Mouse (Mus musculus) heart, adult 2 months (tissue): Measurements from ENCODE around the gene Myo1d. TPM values are rescaled to one million over a fixed set of nuclear protein-coding genes. Genes with fewer than 3 reads are reported as not detected.

ENCODE experiments used
- DNase-seq, 2 experiments: peaks; one replicate each; pipeline ENCODE4 v3.0.0; 2021
- H3K27ac ChIP-seq: fragments of 200-600 bp; 2 replicates; pipeline ENCODE4 v1.8.1; 2022
- H3K27me3 ChIP-seq: fragments of 200-500 bp; 2 replicates; pipeline ENCODE4 v1.6.1; 2012; ENCODE audit warnings: mild to moderate bottlenecking, low read length, inconsistent platforms, mixed read lengths; ENCODE audit not compliant: control insufficient read depth, insufficient read depth
- H3K36me3 ChIP-seq: fragments of 200-500 bp; 2 replicates; pipeline ENCODE4 v1.6.1; 2012; ENCODE audit warnings: low read length, inconsistent platforms; ENCODE audit not compliant: control insufficient read depth, insufficient read depth
- H3K4me1 ChIP-seq: fragments of 200-500 bp; 2 replicates; pipeline ENCODE4 v1.6.1; 2011; ENCODE audit warnings: low read length; ENCODE audit not compliant: control insufficient read depth, insufficient read depth
- H3K4me3 ChIP-seq: fragments of 200-600 bp; 2 replicates; pipeline ENCODE4 v1.8.1; 2022
- H3K79me2 ChIP-seq: fragments of 200-500 bp; replicated peaks from 2 replicates; pipeline ENCODE4 v1.6.1; 2012; ENCODE audit warnings: mild to moderate bottlenecking, inconsistent platforms, low read length, moderate library complexity, mixed read lengths; ENCODE audit not compliant: control insufficient read depth, insufficient read depth
- H3K9ac ChIP-seq: fragments of 200-500 bp; 2 replicates; pipeline ENCODE4 v1.6.1; 2012; ENCODE audit warnings: low read depth, mild to moderate bottlenecking, control low read depth, inconsistent platforms, low read length, mixed read lengths
- CTCF ChIP-seq: fragments of 200-600 bp; IDR thresholded peaks from 2 replicates; pipeline ENCODE4 v1.8.1; 2022; ENCODE audit warnings: antibody characterized with exemption, mild to moderate bottlenecking, moderate library complexity
- EP300 ChIP-seq: fragments of 200-500 bp; IDR thresholded peaks from 2 replicates; pipeline ENCODE4 v1.6.1; 2011; ENCODE audit warnings: low read depth, low read length, control low read depth; ENCODE audit not compliant: insufficient read depth
- POLR2A ChIP-seq: fragments of 200-500 bp; IDR thresholded peaks from 2 replicates; pipeline ENCODE4 v1.6.1; 2011; ENCODE audit warnings: mild to moderate bottlenecking, low read depth, low read length, control low read depth; ENCODE audit not compliant: insufficient read depth
- WGBS: fragments of 180-500 bp; shearing (Covaris S2); methylation state at CpG from one replicate; pipeline ENCODE4 v1.1.7; 2018; 5-methylcytosine and 5-hydroxymethylcytosine counted together
- intact Hi-C: fragments of 180-260 bp; cut with DNase I; formaldehyde crosslinking; loops from one replicate; pipeline ENCODE4 v1.15.1; 2025
- polyA plus RNA-seq: library from polyadenylated mRNA; depleted of rRNA; stranded (reverse); fragments of >200 nt; gene quantifications from 2 replicates; pipeline ENCODE4 v1.2.3, GENCODE M21; 2012
- total RNA-seq, 2 experiments: library from RNA; stranded (reverse); gene quantifications; 2 replicates each; pipeline ENCODE4 v1.2.3; 2021

Myo1d gene
- total and polyA plus RNA-seq, 3 experiments: 8.2 to 10.0 (median 9.3) TPM

- WGBS: 58% methylated on average over 5 of the region's 5 CpGs
- H3K27me3 ChIP-seq: no peaks in the 10 kb centered on the region
- H3K4me1 ChIP-seq: no peaks in the 10 kb centered on the region
- no peak overlapping the region for H3K4me3 ChIP-seq
- DNase-seq: no peak
- TF ChIP-seq POLR2A (no peak), CTCF (peak; percentile 26), EP300 (no peak)
- H3K27ac ChIP-seq: no peak overlapping the region
- H3K79me2 ChIP-seq: no peaks in the 10 kb centered on the region
- no peak overlapping the region for H3K9ac ChIP-seq
- intact Hi-C loops: no loop called here
- no peaks in the 10 kb centered on the region for H3K36me3 ChIP-seq
Observed at GRCm38 (mm10) chr11:80785672-80786071, 5.8 kb upstream of the Myo1d start.

- Histone ChIP-seq H3K9ac (no peak overlapping the region), H3K27ac (no peak overlapping the region), H3K4me1 (peaks cover 1% of the 10 kb centered on the region; the same call in 1 of the 2 replicates), H3K4me3 (no peak overlapping the region), H3K79me2 (no peaks in the 10 kb centered on the region), H3K36me3 (no peaks in the 10 kb centered on the region), H3K27me3 (no peaks in the 10 kb centered on the region)
- intact Hi-C loops: no loop called here
- WGBS: 36% methylated on average over 3 of the region's 3 CpGs
- DNase-seq: peak in 1 of 2 experiments; percentile 28
- TF ChIP-seq EP300 (no peak), POLR2A (no peak), CTCF (no peak)
Observed at GRCm38 (mm10) chr11:80784294-80784743, 4.5 kb upstream of the Myo1d start.

- H3K4me3 ChIP-seq: no peak overlapping the region
- H3K79me2 ChIP-seq: no peaks in the 10 kb centered on the region
- no peaks in the 10 kb centered on the region for H3K36me3 ChIP-seq
- intact Hi-C loops: no loop called here
- whole genome bisulfite sequencing: 71% methylated on average over 7 of the region's 7 CpGs
- no peak overlapping the region for H3K9ac ChIP-seq
- H3K27ac ChIP-seq: no peak overlapping the region
- TF ChIP-seq POLR2A (no peak), CTCF (no peak), EP300 (no peak)
- no peak for DNase-seq
- H3K4me1 ChIP-seq: peaks cover 2% of the 10 kb centered on the region; the same call in 1 of the 2 replicates
- H3K27me3 ChIP-seq: no peaks in the 10 kb centered on the region
Observed at GRCm38 (mm10) chr11:80783460-80783859, 3.6 kb upstream of the Myo1d start.

- WGBS: 66% methylated on average over 2 of the region's 2 CpGs
- Histone ChIP-seq H3K4me1 (peaks cover 4% of the 10 kb centered on the region; the same call in 1 of the 2 replicates), H3K9ac (no peak overlapping the region), H3K27me3 (no peaks in the 10 kb centered on the region), H3K79me2 (no peaks in the 10 kb centered on the region), H3K27ac (no peak overlapping the region), H3K4me3 (no peak overlapping the region), H3K36me3 (no peaks in the 10 kb centered on the region)
- no peak for DNase-seq
- TF ChIP-seq CTCF (no peak), EP300 (no peak), POLR2A (no peak)
- intact Hi-C loops: loop anchor here (2.0 kb wide), 1 partner anchor 35 kb away; no protein-coding TSS in a partner anchor
Observed at GRCm38 (mm10) chr11:80781535-80781934, 1.7 kb upstream of the Myo1d start.

- H3K27ac ChIP-seq: peak overlapping the region; percentile 76
- no peaks in the 10 kb centered on the region for H3K36me3 ChIP-seq
- no peak for DNase-seq
- H3K4me1 ChIP-seq: peaks cover 4% of the 10 kb centered on the region; the same call in 1 of the 2 replicates
- peak overlapping the region; percentile 90 for H3K9ac ChIP-seq
- H3K27me3 ChIP-seq: no peaks in the 10 kb centered on the region
- TF ChIP-seq CTCF: no peak
- no peak for TF ChIP-seq EP300
- no peak for TF ChIP-seq POLR2A
- H3K79me2 ChIP-seq: no peaks in the 10 kb centered on the region
- intact Hi-C loops: loop anchor here (5.0 kb wide), 1 partner anchor 62 kb away; no protein-coding TSS in a partner anchor
- peak overlapping the region; percentile 81 for H3K4me3 ChIP-seq
- WGBS: 5% methylated on average over 18 of the region's 18 CpGs
Observed at GRCm38 (mm10) chr11:80778916-80779526, 804 bp downstream of the Myo1d start.

- intact Hi-C loops: loop anchor here (5.0 kb wide), 1 partner anchor 61 kb away; no protein-coding TSS in a partner anchor
- peak overlapping the region; percentile 9; the same call in 1 of the 2 replicates for H3K27ac ChIP-seq
- no peak overlapping the region for H3K4me3 ChIP-seq
Observed at GRCm38 (mm10) chr11:80778157-80778556, 1.7 kb downstream of the Myo1d start.

More at GRCm38 (mm10) chr11:80778157-80778556, 1.7 kb downstream of the Myo1d start:
- Histone ChIP-seq H3K36me3 (no peaks in the 10 kb centered on the region), H3K9ac (no peak overlapping the region), H3K27me3 (no peaks in the 10 kb centered on the region), H3K4me1 (peaks cover 4% of the 10 kb centered on the region; the same call in 1 of the 2 replicates), H3K79me2 (no peaks in the 10 kb centered on the region)
- no peak for DNase-seq
- no peak for TF ChIP-seq POLR2A
- no peak for TF ChIP-seq CTCF
- no peak for TF ChIP-seq EP300
- WGBS: 52% methylated on average over 6 of the region's 6 CpGs
